Comparison of ENCODE assay signal across 11 mouse cellular contexts in the genomic region with DNA sequence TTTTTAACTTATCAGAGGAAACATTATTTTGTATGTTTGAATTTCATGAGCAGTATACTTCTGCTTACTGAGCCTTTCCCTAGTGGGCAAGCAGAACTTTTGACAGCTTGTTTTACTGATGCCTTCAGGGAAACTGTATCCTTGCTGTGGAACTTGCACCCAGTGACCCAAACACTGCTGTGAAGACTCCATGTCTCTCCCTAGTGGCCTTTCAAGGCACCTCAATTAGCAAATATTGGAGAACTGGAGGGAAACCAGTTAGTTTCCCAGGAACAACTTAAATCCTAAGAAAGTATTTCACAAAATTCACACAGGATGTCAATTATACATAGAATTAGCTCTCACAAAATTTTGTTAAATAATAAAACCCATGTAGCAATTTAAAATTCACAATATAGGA. TPM values are rescaled to one million over a fixed set of nuclear protein-coding genes. Genes with fewer than 3 reads are reported as not detected.
DNase-seq lines count a peak whose midpoint lies in the region; ATAC-seq and TF ChIP-seq lines count a peak whose summit lies in the region.
"Had no signal": no experiment of that assay in that cellular context is flagged by ENCODE, and none has a peak within 500 bp of the region (broad histone marks: within the 10 kb centered on the region; RNA-seq: fewer than 3 reads in every experiment).

No protein-coding gene starts in this region.

- intact Hi-C loops in gastrocnemius, adult 2 months (cut with DNase I) = loop anchor here (5.0 kb wide), 1 partner anchor 413 kb away; no protein-coding TSS in a partner anchor

- DNase-seq in gastrocnemius, adult 2 months = no peak
- no peak for DNase-seq in gastrocnemius, postnatal 25 days
- DNase-seq in lung, embryonic 14.5 days = peak; percentile 59
- no peak for DNase-seq in lung, adult 18-20 months
- no peak for DNase-seq in layer of hippocampus, postnatal 10 days (ENCODE audit: low spot score in 2 of 2)
- DNase-seq in gastrocnemius, adult 8-10 months (ENCODE audit: low spot score in 2 of 2) = no peak

- no peak overlapping the region for H3K9ac ChIP-seq in lung, embryonic 14.5 days
- H3K9ac ChIP-seq: liver, embryonic 15.5 days; stomach, embryonic 15.5 days had no signal

- H3K27me3 ChIP-seq in lung, embryonic 14.5 days (ENCODE audit: insufficient read depth, low read length) = no peaks in the 10 kb centered on the region
- H3K27me3 ChIP-seq: stomach, embryonic 15.5 days had no signal

- no peaks in the 10 kb centered on the region for H3K9me3 ChIP-seq in lung, embryonic 14.5 days (ENCODE audit: low read depth, low read length)
- H3K9me3 ChIP-seq: liver, embryonic 15.5 days; stomach, embryonic 15.5 days had no signal

- TF ChIP-seq CTCF in gastrocnemius, adult 2 months (IDR thresholded peaks at IDR 0.05) = peak; percentile 37
- peak; percentile 59 for TF ChIP-seq CTCF in lung, embryonic 14.5 days (IDR thresholded peaks at IDR 0.05; ENCODE audit: low read depth)

- peak overlapping the region; percentile 90; the same call in 1 of the 2 replicates for H3K4me3 ChIP-seq in gastrocnemius, adult 2 months
- H3K4me3 ChIP-seq in lung, embryonic 14.5 days (ENCODE audit: low read depth, low read length) = no peak overlapping the region
- H3K4me3 ChIP-seq: liver, embryonic 15.5 days had no signal

- no peak overlapping the region for H3K27ac ChIP-seq in gastrocnemius, adult 2 months
- no peak overlapping the region for H3K27ac ChIP-seq in lung, embryonic 14.5 days (ENCODE audit: low read depth)
- H3K27ac ChIP-seq: liver, embryonic 15.5 days; stomach, embryonic 15.5 days had no signal

- H3K4me2 ChIP-seq in lung, embryonic 14.5 days = peak overlapping the region; percentile 59; the same call in 1 of the 2 replicates

- H3K4me1 ChIP-seq in lung, embryonic 14.5 days (ENCODE audit: insufficient read depth) = no peaks in the 10 kb centered on the region
- H3K4me1 ChIP-seq: liver, embryonic 15.5 days had no signal

- no peaks in the 10 kb centered on the region for H3K36me3 ChIP-seq in lung, embryonic 14.5 days (ENCODE audit: insufficient read depth)
- H3K36me3 ChIP-seq: G1E; liver, embryonic 15.5 days; stomach, embryonic 15.5 days had no signal

- ATAC-seq in lung, embryonic 14.5 days (ENCODE audit: insufficient read depth) = no peak
- peak; percentile 30; the same call in 1 of the 2 replicates for ATAC-seq in common myeloid progenitor, adult 5-6 weeks (replicated peaks; ENCODE audit: low read depth, poor library complexity, severe bottlenecking)
- ATAC-seq in megakaryocyte progenitor cell, adult 5-6 weeks (replicated peaks; ENCODE audit: poor library complexity) = peak; percentile 36

RNA-seq across cellular contexts. Expression of a gene that starts 2.2 kb away (rescaled TPM):
- total RNA-seq in gastrocnemius, adult 2 months (2021) = 1 to 10 TPM; 1.3 to 1.5 TPM
- 1 to 10 TPM; 1.5 to 2.2 TPM for total RNA-seq in gastrocnemius, postnatal 25 days (2021)
- polyA plus RNA-seq in lung, embryonic 14.5 days (2014; fragmentation: Nextera tagmentation; extraction: Ambion mirVana) = 14.5 and 14.8 TPM in 2 replicates
- total RNA-seq in common myeloid progenitor, adult 5-6 weeks (2017) = 0.50 and 0.78 TPM in 2 replicates
- total RNA-seq in megakaryocyte progenitor cell, adult 5-6 weeks (2015) = 1.2 TPM in 2 replicates
- 0.37 TPM in 1 of 2 replicates, not detected in the other for total RNA-seq in megakaryocyte progenitor cell, adult 5-6 weeks (2017)
- 1 to 10 TPM; 4.2 to 6.3 TPM for total RNA-seq in layer of hippocampus, postnatal 10 days (2021)
- total RNA-seq in gastrocnemius, adult 8-10 months (2022) = 1 to 10 TPM in 3 of 4 experiments, under 1 TPM in 1; 0.60 to 1.8 (median 1.2) TPM
- polyA plus RNA-seq: G1E had no signal
